Mouse (Mus musculus) lung, adult 2 months (tissue): ENCODE results near the gene Foxn3. TPM values are rescaled to one million over a fixed set of nuclear protein-coding genes. Genes with fewer than 3 reads are reported as not detected.

Source experiments
- DNase-seq: peaks from one replicate; pipeline ENCODE4 v3.0.0; 2022
- H3K4me1 ChIP-seq: fragments of 200-500 bp; 2 replicates; pipeline ENCODE4 v1.6.1; 2011; ENCODE audit warnings: low read length; ENCODE audit not compliant: control insufficient read depth, insufficient read depth
- H3K4me3 ChIP-seq: fragments of 200-500 bp; replicated peaks from 2 replicates; pipeline ENCODE3; 2011; ENCODE audit warnings: low read depth, mild to moderate bottlenecking, control low read depth, low read length; ENCODE audit errors: extremely low read depth
- CTCF ChIP-seq: fragments of 200-500 bp; IDR thresholded peaks from 2 replicates; pipeline ENCODE4 v1.5.1; 2011; ENCODE audit warnings: mild to moderate bottlenecking, low read length, control low read depth; ENCODE audit not compliant: insufficient read depth
- POLR2A ChIP-seq: fragments of 200-500 bp; IDR thresholded peaks from 2 replicates; pipeline ENCODE4 v1.6.1; 2011; ENCODE audit warnings: low read depth, mild to moderate bottlenecking, control low read depth, low read length, borderline replicate concordance; ENCODE audit errors: extremely low read depth
- WGBS: fragments of 180-500 bp; shearing (Covaris S2); methylation state at CpG from one replicate; pipeline ENCODE4 v1.1.7; 2018; 5-methylcytosine and 5-hydroxymethylcytosine counted together
- polyA plus RNA-seq: library from polyadenylated mRNA; depleted of rRNA; stranded (reverse); fragments of >200 nt; gene quantifications from 2 replicates; pipeline ENCODE4 v1.2.3, GENCODE M21; 2012; rRNA removed

Gene Foxn3
- 43.6 and 48.2 TPM in 2 replicates for polyA plus RNA-seq

- peak within 1 kb of the TSS; percentile 86 for H3K4me3 ChIP-seq
- TF ChIP-seq POLR2A, result no peak
- TF ChIP-seq CTCF, result no peak
- peaks cover 8% of the 10 kb centered on the region for H3K4me1 ChIP-seq
- 1% methylated on average over 66 of the region's 66 CpGs for WGBS
- DNase-seq, result peak; percentile 66
Measured at GRCm38 (mm10) chr12:99563219-99564059, at the start of gene Foxn3. Gene Foxn3, minus strand, starts transcription at chr12:99563582.

DNA sequence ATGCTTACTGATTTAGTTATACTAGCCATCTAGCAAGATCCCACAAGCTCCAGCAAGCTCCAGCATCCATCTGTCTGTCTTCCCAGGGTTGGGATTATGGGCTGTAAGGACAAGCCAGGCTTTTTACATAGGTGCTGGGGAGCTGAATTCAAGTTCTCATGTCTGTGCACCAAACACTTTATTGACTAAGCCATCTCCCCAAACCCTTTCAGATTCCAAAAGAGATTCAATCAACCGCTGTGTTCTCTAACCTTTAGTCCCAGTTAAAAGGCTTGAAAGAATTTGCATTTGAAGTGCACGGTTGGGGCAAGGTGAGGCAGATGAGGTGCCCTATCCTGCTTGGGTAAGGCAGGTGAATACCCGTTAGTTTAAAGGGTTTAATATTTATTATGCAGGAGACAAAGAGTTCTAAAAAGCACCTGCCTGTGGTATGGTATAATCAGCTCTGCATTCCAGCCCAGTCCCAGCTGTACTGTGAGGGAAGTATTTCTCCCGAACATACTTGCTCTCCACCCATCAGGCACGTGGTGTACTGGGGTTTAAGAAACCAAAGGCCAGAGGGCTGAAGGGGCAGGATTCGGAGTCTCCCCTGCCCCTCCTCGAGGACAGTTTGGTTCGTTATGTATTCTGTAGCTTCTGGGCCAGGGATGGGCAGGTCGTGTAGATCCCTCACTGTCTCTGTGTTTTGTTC lies 48.9 kb upstream of the Foxn3 start:
- no peak for DNase-seq
- 69% methylated on average over 9 of the region's 9 CpGs for WGBS
- Histone ChIP-seq H3K4me1 (peaks cover 3% of the 10 kb centered on the region; the same call in 1 of the 2 replicates), H3K4me3 (no peak overlapping the region)
- TF ChIP-seq POLR2A (no peak), CTCF (no peak)

DNA sequence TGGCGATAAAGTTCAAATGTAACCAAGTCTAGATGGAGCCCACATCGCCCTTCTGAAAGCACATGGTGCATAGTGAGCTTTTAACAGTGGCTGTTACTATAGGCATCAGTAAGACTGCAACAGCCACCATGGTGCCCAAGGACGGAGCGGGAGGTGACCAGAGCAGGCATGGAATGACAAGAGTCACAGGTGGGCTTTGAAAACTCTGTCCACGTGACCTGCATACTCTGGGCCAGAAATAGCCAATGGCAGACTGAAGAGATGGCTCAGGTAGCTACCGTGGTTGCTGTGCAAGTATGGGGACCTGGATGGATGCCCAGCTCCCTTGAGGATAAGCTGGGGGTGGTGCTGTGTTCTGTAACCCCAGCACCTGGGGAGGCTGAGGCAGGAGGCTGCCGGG lies 47.5 kb upstream of the Foxn3 start:
- TF ChIP-seq CTCF (no peak), POLR2A (no peak)
- WGBS, result 91% methylated on average over 7 of the region's 7 CpGs
- no peak overlapping the region for H3K4me3 ChIP-seq
- peaks cover 3% of the 10 kb centered on the region; the same call in 1 of the 2 replicates for H3K4me1 ChIP-seq
- no peak for DNase-seq

GRCm38 (mm10) chr12:99610069-99610815 lies 46.9 kb upstream of the Foxn3 start:
- TF ChIP-seq CTCF (no peak), POLR2A (no peak)
- DNase-seq, result no peak
- 88% methylated on average over 16 of the region's 16 CpGs for WGBS
- peaks cover 3% of the 10 kb centered on the region; the same call in 1 of the 2 replicates for H3K4me1 ChIP-seq
- H3K4me3 ChIP-seq, result no peak overlapping the region

- H3K4me1 ChIP-seq, result peaks cover 3% of the 10 kb centered on the region; the same call in 1 of the 2 replicates
- no peak for DNase-seq
- 74% methylated on average over 5 of the region's 5 CpGs for WGBS
- TF ChIP-seq CTCF (no peak), POLR2A (no peak)
- H3K4me3 ChIP-seq, result no peak overlapping the region
Measured at GRCm38 (mm10) chr12:99609643-99610042, 46.3 kb upstream of the Foxn3 start.

- Histone ChIP-seq H3K4me3 (no peak overlapping the region), H3K4me1 (peaks cover 3% of the 10 kb centered on the region; the same call in 1 of the 2 replicates)
- WGBS, result 58% methylated on average over 10 of the region's 10 CpGs
- TF ChIP-seq POLR2A, result no peak
- no peak for TF ChIP-seq CTCF
- no peak for DNase-seq
Measured at GRCm38 (mm10) chr12:99608279-99608955, 45.0 kb upstream of the Foxn3 start.

DNA sequence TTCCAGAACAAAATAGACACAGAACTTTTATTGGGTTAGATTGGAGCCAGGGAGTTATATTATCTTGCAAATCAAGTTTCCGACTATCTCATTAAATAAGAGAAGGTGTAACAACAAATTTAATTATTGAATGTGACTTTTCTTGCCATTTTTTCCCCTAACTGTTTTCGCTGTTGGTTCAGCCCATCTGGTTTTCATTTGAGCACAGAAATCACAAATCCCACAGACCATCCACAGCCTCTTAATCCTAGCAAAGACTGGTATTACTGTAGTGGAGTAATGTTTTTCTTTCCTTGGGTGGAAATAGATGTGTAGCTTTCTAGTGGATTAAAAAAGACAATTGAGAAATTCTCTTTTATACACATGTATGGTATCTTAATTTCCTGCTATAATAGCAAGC lies 40.0 kb upstream of the Foxn3 start:
- no peak for TF ChIP-seq CTCF
- no peak for TF ChIP-seq POLR2A
- no peak overlapping the region for H3K4me3 ChIP-seq
- WGBS, result 95% methylated on average over 2 of the region's 2 CpGs
- no peak for DNase-seq
- H3K4me1 ChIP-seq, result no peaks in the 10 kb centered on the region

DNA sequence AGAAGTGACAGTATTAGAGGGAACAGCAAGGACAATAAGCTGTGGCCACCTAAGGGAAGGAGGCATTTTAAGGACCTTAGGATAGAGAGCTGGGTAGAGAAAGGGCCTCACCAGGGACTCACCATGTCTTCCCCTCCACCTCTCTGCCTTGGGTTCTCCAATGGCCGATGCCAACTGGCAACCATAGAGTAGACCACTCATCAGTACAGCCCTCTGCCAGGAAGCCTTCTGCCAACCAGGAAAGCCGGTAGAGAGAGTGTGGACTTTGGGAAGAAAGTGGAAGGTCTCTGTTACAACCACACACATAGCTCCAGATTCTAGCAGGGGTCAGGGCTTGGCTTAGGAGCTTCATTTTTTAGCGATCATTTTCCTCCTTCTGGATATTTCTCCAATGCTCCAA lies 38.5 kb upstream of the Foxn3 start:
- 92% methylated on average over 3 of the region's 3 CpGs for WGBS
- TF ChIP-seq POLR2A (no peak), CTCF (no peak)
- Histone ChIP-seq H3K4me1 (no peaks in the 10 kb centered on the region), H3K4me3 (no peak overlapping the region)
- no peak for DNase-seq

DNA sequence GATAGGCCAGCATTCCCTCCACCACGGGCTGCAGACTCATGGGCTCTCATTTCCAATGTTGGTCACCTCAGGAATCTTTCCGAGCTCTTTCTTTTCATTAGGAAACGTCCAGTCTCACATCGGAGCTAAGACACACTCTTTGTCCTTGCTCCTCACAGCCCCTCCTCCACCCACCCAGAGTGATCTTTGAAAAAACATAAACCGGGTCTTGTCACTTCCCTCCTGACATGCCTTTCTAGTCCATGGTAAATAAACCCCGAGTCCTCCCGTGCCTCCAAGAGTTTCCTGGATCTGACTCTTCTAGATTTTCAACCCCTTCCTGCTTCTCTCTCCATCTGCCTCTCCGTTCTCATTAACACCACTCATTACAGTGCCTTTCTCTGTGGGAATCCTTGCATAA lies 38.0 kb upstream of the Foxn3 start:
- 41% methylated on average over 8 of the region's 8 CpGs for WGBS
- TF ChIP-seq CTCF, result no peak
- TF ChIP-seq POLR2A, result no peak
- no peak for DNase-seq
- Histone ChIP-seq H3K4me1 (no peaks in the 10 kb centered on the region), H3K4me3 (no peak overlapping the region)
